Mouse (Mus musculus): ENCODE results near the gene Ppargc1a. TPM values are rescaled to one million over a fixed set of nuclear protein-coding genes. Genes with fewer than 3 reads are reported as not detected.

Gene Ppargc1a
- not detected in 2 replicates for polyA plus RNA-seq (2012)

DNA sequence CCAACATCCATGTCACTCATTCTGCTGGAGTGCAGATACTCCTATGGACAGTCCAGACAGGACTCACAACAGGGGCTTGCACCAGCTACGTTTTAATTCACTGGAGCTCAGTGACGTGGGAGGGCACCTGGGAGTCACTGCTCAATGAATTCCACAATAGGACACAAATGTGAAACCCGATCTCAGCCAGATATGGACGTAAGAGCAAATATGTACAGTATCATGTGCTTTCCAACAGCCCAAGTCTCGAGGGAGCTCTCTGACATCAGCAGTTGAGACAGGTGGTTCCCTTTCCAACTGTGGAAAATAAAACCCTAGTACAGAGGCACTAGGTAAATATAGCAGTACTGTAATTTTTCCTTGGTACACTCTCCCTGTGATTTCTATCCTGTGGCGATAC, at the start of gene Ppargc1a:
Gene Ppargc1a, minus strand, starts transcription at position 68 of the 400 bp plus-strand sequence.
- no peak for TF ChIP-seq GATA1 (IDR thresholded peaks at IDR 0.05; ENCODE audit: low read length)

DNA sequence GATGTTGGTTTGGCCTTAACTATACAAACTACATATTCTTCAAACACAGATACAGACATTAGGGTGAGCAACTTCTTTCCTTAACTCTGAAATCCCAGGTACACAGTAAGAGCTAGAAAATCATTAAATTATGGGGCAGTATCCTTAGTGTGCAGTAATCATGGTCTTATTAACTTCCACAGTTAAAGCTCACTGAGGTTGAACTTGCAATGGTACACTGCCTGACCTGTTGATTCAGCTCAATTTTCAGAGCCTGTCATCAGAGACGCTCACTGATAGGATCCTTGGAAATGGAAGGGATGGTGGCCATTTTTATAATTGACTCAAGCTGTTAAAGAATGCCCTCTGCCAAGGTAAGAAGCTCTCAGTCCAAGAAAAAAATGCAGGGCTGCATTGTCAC, 49.4 kb upstream of the Ppargc1a start:
- no peak for TF ChIP-seq GATA1 (IDR thresholded peaks at IDR 0.05; ENCODE audit: low read length)

DNA sequence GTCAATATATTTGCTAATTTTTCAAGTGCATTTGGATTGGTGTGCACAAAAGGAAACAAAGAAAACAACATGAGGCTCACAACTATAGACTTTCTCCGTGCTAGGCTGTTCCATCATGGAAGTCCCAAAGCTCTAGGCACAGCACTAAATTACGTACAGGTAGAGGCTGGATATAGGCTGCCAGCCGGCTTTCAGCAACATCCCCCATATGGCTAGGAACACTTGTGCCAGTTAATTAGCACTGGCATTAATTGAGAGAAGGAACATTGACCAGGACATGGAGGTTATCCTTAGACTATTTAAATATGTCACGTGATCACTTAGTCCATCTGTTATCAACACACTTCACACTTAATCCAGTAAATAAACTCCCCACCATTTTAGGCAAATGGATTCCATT, 44.5 kb upstream of the Ppargc1a start:
- no peak for TF ChIP-seq GATA1 (IDR thresholded peaks at IDR 0.05; ENCODE audit: low read length)

DNA sequence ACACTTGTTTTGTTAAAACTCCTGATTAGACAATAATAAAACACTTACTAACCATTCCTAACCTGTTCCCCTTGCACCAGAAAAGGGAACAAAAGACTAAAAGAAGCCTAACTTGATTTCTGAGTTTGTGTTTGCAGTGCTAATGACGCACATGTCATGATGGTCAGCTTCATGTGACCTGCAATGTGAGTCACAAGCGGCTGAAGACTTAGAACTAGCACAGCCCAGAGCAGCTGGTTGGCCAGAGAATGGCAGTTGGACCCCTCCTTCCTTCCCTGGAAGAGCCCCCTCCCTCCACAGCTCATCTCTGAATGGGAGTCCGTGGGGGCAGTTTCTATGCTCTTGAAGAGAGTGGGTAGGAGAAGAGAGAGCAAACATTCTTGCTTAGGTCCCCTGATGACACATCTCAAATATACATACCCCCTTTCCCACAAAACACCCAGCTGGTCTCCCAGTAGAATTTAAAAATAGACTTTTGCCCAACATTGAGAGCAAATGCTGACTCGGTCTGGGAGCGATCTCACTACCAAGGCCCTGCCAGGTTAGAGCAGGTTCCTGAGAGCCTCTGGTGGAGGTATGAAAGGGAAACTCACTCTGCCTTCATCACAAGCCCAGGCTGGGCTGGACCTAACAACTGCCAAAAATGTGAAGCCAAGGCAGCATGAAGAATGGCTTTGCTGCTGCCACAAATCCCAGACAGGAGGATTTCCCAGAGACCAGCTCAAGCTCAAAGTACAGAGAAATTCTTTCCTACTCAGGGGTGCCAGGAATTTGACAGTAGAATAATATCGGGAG, 40.4 kb upstream of the Ppargc1a start:
- no peak for TF ChIP-seq GATA1 (IDR thresholded peaks at IDR 0.05; ENCODE audit: low read length)

DNA sequence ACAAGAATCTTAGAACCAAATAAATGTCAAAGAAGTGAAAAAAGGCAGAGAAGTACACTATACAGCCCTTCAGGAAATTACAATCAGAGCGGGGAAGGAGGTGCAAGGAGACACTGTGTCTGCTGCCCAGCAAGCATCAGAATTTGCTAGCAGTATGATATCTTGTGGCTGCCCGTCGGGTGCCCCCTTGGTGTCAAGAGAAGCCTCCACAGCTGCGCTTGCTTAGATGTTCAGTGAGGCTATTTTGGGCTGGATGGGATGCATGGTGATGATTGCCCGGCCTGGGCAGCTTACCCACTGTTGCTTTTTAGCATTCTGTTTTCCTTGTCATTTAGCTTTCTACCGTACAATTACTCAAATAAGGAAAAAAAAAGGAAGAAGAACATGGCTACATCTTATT, 32.0 kb upstream of the Ppargc1a start:
- no peak for TF ChIP-seq GATA1 (IDR thresholded peaks at IDR 0.05; ENCODE audit: low read length)

DNA sequence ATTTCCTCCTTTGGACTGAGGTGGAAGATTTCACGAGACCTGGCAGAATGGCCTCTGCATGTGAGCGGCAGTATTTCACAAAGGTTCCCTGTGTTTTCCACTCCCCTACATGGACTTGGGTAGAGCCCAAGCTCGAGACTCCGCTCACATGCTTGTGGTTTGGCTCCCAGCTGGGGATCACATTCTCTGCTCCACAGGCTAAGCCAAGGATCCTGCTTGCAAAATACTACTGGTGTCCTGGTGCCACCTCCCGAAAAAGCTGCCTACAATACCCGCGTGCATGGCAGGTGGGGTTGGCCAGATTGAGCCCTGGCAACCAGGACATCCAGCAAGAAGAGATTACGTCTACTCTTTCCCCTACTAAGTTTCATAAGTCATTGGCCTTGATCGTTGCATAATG, 28.1 kb upstream of the Ppargc1a start:
- TF ChIP-seq GATA1 (IDR thresholded peaks at IDR 0.05; ENCODE audit: low read length) = no peak

DNA sequence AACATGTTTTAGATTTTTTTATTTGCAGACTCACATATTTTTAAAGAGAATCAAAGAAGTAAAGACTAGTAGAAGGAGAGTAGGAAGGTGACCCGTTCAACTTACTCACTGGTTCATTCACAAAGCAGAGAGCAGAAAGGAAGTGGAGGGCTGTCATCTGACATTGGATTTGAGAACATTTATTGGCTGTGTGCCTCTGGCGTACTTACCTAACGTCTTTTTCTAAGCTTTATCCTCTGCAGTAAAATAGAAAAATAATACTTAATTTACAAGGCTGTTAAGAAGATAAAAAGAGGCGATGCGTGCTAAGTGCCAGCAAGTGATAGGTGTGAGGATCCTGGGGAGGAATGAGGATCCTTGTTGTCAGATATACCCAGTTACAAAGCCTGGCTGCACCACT, 24.7 kb upstream of the Ppargc1a start:
- TF ChIP-seq GATA1 (IDR thresholded peaks at IDR 0.05; ENCODE audit: low read length) = no peak

DNA sequence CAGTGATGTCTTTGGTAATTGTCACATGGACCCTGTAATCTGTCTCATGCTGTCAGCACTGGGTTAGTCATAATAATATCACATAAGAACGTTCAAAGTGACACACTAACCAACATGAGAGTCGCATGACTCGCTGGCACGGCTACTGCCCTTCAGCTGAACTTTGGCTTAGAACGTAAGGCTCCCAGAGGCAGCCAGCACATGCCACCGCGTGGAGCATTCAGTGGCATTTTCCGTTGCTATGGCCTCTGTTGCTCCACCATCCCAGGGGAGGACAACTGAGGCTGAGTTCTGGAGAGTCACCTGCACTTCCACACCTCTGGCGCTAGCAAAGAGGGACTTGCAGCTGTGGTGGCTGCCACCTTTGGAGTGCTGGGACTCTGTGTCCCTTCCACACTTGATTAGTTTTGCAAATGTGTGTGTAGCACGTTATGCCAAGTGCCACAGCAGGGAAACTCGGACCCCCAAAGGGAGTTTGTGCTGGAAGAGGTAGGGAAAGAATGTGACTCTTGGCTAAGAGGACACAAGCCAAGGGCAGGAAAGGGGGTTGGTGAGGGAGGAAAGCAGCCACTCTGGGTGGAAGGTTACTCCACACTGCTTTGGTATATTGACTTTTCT, 24.1 kb upstream of the Ppargc1a start:
- TF ChIP-seq GATA1 (IDR thresholded peaks at IDR 0.05; ENCODE audit: low read length) = no peak

DNA sequence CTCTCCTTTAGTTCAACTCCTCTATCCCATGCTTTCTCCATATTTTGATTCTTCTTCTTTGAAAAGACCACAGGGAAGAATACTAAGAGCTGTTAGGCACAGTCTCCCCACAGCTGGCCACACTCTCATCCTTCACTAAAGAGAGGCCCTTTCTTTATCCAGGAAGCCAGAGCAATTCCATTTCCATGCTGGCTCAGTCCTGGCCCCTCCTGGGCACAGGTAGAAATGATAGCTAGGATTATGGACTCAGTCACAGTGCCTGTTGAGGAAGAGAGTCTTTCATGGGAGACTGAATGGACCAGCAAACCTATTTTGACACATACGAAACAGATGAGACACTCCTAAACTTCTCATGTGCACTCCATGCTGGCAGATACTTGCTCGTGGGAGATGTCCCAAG, 18.7 kb upstream of the Ppargc1a start:
- no peak for TF ChIP-seq GATA1 (IDR thresholded peaks at IDR 0.05; ENCODE audit: low read length)

DNA sequence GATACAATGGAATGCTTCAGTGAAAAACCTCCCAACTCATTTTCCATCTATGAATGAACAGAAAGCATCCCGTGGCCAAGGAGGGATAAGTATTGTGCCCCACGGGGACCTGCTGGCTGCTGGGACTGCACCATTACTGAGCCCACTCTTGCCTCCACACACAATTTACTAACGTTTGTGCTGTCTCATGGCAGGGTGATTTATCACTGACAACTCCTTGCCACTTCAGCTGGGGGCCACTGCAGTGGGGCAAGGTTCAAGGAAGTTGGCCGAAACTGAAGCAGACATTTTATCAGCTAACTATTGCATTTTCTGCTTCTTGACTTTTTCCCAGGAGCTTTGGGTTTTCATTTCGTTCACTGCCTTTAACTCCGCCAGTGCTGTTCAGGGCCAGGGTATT, 17.5 kb upstream of the Ppargc1a start:
- TF ChIP-seq GATA1 (IDR thresholded peaks at IDR 0.05; ENCODE audit: low read length) = no peak

DNA sequence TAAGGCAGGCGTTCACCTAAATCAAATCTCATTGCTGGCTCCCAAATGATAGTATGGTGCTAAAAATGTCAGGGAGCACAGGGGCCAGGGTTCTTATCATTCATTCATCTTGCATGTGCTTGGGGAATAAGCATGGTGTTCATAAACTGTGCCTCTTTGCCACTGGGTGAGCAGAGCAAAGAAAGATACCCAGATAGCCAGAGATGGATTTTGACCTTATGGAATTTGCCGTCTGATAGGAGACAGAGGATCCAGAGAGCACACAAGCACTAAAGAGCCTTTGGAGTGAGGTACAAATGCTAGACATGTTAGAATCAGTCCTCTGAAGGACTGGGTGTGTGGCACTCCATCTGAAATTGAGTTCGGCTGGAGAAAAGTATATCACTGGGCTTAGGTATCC, 16.7 kb upstream of the Ppargc1a start:
- no peak for TF ChIP-seq GATA1 (IDR thresholded peaks at IDR 0.05; ENCODE audit: low read length)

DNA sequence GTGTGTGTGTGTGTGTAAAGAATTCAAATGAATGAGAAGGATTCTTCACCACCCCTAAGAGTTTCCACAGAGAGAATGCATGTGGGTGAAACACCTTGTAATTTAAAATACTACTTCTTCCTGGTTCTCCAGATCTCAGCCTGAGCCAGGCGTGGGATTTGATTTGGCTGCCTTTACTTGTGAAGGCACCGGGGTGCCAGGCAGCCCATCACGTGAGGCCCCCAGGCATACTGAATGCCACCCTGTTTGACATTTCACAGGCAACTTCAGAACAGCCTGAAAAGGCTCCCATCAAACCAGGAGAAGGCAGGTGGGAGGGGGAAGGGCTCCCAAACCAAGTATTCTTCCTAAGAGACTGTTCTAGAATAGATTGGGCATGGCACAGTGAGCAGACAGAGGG, 16.1 kb upstream of the Ppargc1a start:
- no peak for TF ChIP-seq GATA1 (IDR thresholded peaks at IDR 0.05; ENCODE audit: low read length)

DNA sequence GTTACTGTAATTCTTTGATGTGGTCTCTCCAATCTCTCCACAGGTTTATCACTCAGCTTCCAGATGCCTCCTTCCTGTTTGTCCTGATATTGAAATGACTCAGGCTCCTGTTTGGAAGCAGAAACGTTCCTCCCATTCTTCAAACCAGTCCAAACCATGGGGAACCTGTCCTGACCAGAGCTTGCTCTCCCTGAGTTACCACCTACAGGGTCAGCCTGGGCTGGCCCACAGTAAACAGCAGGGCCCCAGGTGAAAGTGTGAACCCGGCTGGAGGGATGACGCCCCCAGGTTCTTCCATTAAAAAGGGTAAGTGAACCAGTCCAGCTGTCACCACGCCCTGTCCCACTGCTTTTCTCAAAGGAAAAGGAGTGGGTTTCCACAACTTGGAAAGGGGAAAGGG, 15.5 kb upstream of the Ppargc1a start:
- TF ChIP-seq GATA1 (IDR thresholded peaks at IDR 0.05; ENCODE audit: low read length) = no peak

DNA sequence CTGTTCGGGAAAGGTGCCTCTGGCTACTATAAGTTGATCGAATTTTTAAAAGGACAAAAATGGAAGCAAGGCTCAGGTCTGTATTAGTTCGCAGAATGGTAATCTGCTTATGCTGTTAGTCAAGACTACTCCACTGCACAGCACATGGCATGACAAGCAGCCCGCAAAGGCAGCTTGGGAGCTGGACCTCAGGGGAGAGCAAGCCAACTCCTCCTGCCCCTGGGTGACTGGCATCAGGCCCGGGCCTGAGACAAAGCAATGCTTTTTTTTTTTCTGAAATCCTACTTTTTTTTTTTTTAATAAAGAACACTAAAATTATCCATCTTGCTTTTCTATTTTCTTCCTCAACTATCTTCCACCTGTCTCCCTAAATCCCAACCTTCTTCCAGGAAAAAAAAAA, 15.1 kb upstream of the Ppargc1a start:
- no peak for TF ChIP-seq GATA1 (IDR thresholded peaks at IDR 0.05; ENCODE audit: low read length)

DNA sequence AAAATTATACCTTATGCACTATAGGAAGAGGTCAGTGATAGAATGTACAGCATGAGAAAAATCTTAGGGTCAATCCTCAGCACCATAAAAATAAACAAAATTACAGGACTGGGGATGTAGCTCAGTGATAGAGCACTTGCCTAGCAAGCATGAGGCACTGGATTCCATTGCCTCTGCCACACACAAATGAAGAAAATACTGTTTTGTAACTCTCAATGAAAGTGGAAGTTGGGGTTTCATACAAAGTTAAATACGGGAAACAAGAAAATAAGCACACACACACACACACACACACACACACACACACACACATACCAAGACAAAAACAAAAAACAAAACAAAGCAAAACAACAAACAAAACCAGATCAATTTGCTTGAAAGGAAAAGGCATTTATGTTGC, 10.1 kb upstream of the Ppargc1a start:
- TF ChIP-seq GATA1 (IDR thresholded peaks at IDR 0.05; ENCODE audit: low read length) = no peak

DNA sequence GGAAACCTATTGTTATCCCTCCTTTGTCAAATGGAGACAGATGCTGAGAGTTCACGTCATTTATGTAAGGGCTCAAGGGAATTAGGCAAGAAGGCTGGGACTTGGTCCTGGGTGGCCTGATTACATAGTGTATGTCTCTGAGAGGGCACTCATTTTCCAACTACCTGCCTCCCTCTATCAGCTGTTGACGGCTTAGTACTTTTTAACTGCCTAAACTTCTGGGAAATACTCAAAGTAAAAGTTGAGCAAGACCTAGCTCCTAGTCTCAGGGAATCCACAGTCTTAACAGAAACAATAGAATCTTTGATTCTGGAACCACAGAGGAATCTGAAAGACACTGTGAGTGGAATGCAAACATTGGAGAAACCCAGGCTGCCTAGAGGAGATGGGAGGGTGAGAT, 6.2 kb upstream of the Ppargc1a start:
- no peak for TF ChIP-seq GATA1 (IDR thresholded peaks at IDR 0.05; ENCODE audit: low read length)

DNA sequence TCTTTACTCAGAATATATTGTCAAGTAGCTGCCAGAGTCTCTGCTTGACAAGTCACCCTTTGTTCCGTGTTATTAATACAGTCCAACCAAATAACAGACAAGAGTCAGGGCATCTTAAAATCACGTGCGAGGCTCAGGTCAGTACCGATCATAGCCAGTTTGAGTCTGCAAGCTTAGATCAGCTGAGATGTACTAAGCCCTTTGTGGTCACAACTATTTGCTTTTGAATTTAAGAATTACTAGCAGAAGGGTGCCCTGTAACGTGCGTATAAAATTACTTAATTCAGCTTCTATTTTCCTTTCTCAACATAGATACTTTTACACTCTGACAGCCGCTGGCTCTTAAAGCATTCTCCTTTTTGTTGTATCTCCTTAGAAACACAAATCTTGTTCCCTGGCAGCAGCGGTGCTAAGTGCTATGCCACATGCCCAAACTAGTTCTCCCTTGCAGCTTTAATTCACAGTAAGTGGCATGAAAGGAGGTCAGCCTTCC, 718 bp upstream of the Ppargc1a start:
- TF ChIP-seq GATA1 (IDR thresholded peaks at IDR 0.05; ENCODE audit: low read length) = no peak
